Mouse (Mus musculus): ENCODE measurements around the gene Decr2.

GRCm38 (mm10) chr17:26070136-26070535 is 20.0 kb downstream of the Decr2 start:
- TF ChIP-seq CTCF (IDR thresholded peaks at IDR 0.05; ENCODE audit: low read depth) (no peak), EP300 (optimal IDR thresholded peaks at IDR 0.05) (no peak)
